Mouse (Mus musculus): ENCODE results near the gene Hal.

The Hal gene

DNA sequence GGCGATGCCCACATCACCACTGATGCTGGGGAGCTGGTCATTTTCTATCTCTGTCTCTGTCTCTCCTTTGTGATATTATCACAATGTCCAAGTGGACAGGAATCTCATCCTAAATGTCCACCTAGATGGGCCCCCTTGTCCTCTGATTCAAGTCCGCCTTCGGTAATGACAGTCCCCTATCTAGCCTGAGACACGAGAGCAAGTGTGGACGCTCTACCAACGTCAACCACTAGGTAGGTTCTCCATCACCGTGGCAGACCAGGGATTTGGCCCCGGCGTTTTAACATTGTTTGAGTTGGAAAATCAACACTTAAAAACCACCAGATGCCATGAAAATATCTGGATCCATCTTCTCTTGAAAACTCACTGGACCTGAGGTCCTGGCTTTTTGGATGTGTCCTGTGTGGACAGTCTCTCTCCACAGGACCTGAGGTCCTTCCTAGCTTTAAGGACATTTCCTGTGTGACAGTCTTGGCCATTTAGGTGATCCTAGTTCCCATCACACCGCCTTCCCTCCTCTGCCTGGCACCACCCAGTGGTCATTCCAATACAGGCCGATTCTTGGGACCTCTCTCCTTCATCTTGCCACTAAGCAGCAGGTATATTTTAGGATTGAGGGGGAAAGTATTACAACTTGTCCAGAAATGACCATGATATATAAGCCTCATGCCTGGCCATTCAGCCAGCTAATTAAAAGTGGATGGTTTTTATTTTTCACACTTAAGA lies 79.4 kb downstream of the Hal start:
- DNase-seq (ENCODE audit: low spot score), result no peak

GRCm38 (mm10) chr10:93568671-93569070 lies 80.1 kb downstream of the Hal start:
- DNase-seq (ENCODE audit: low spot score), result no peak

All from ovary, postnatal 10 days (tissue).